Mouse (Mus musculus) v-Abl transformed pro-B cells (cell line): ENCODE data around the gene Ube2e3.

Source experiments
- in situ Hi-C, 2 experiments: fragments of 400-800 bp; cut with MboI; formaldehyde crosslinking; loops; one replicate each; pipeline ENCODE4 v1.15.1; 2025; ENCODE audit not compliant: unreplicated experiment in 2 of 2

Gene Ube2e3

GRCm38 (mm10) chr2:78965396-78965795 lies 97.5 kb downstream of the Ube2e3 start:
- in situ Hi-C loops = loop anchor here in 1 of 2 experiments (10.0 kb wide), 1 partner anchor 49 kb away; no protein-coding TSS in a partner anchor

GRCm38 (mm10) chr2:78970088-78970487 lies 102.2 kb downstream of the Ube2e3 start:
- in situ Hi-C loops = no loop called here
